ENCODE assay signal across 28 mouse cellular contexts in the genomic region with DNA sequence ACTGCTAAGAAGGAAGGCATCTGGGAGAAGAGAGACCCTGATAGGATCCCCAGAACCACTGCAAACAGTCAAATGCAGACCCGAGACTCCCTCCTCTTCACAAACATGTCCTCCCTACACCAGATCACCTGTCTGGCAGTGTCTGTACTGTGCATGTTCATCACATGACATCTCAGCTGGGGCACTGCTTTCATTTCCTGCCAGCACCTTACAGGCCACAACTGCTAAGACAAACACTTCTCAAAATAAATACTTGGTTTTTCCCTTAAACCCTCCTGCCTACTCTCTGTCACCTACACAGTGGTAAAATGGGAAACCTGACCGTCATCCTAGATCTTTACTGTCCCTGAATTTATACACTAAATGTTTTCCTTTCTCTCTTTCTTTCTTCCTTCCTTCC. TPM values are rescaled to one million over a fixed set of nuclear protein-coding genes. Genes with fewer than 3 reads are reported as not detected.
"Had no signal": no experiment of that assay in that cellular context is flagged by ENCODE, and none has a peak within 500 bp of the region (broad histone marks: within the 10 kb centered on the region; RNA-seq: fewer than 3 reads in every experiment).

No protein-coding gene starts in this region.

- H3K9ac ChIP-seq: limb, embryonic 12.5 days; limb, embryonic 15.5 days; liver, embryonic 14.5 days; lung, embryonic 15.5 days; midbrain, embryonic 12.5 days; midbrain, embryonic 15.5 days; neural tube, embryonic 12.5 days; neural tube, embryonic 15.5 days; stomach, embryonic 15.5 days had no signal

- H3K4me2 ChIP-seq: limb, embryonic 12.5 days; limb, embryonic 15.5 days; liver, embryonic 11.5 days; lung, embryonic 15.5 days; midbrain, embryonic 12.5 days; midbrain, embryonic 15.5 days; neural tube, embryonic 12.5 days; neural tube, embryonic 15.5 days; stomach, embryonic 15.5 days had no signal

- DNase-seq: kidney, adult 9 months; kidney, postnatal 14 days; kidney, postnatal 4 days; left cerebral cortex, postnatal 4 days; lung, adult 18-20 months; lung, postnatal 10 days; lung, postnatal 36 days; right cerebral cortex, adult 18-20 months; right cerebral cortex, postnatal 14 days; right cerebral cortex, postnatal 4 days; thymus, adult 2 months; thymus, postnatal 14 days; thymus, postnatal 4 days had no signal

- H3K4me3 ChIP-seq: limb, embryonic 12.5 days; limb, embryonic 15.5 days; lung, embryonic 15.5 days; midbrain, embryonic 12.5 days; midbrain, embryonic 15.5 days; neural tube, embryonic 12.5 days; neural tube, embryonic 15.5 days; stomach, embryonic 15.5 days had no signal

- H3K36me3 ChIP-seq: limb, embryonic 12.5 days; limb, embryonic 15.5 days; lung, embryonic 15.5 days; midbrain, embryonic 12.5 days; midbrain, embryonic 15.5 days; neural tube, embryonic 12.5 days; neural tube, embryonic 15.5 days; stomach, embryonic 15.5 days had no signal

- ATAC-seq: midbrain, embryonic 15.5 days had no signal

- H3K27me3 ChIP-seq: limb, embryonic 12.5 days; limb, embryonic 15.5 days; lung, embryonic 15.5 days; midbrain, embryonic 12.5 days; midbrain, embryonic 15.5 days; neural tube, embryonic 12.5 days; neural tube, embryonic 15.5 days; stomach, embryonic 15.5 days had no signal

- H3K4me1 ChIP-seq: limb, embryonic 12.5 days; limb, embryonic 15.5 days; lung, embryonic 15.5 days; midbrain, embryonic 12.5 days; midbrain, embryonic 15.5 days; neural tube, embryonic 12.5 days; neural tube, embryonic 15.5 days; stomach, embryonic 15.5 days had no signal

- H3K9me3 ChIP-seq: limb, embryonic 12.5 days; limb, embryonic 15.5 days; lung, embryonic 15.5 days; midbrain, embryonic 12.5 days; midbrain, embryonic 15.5 days; neural tube, embryonic 12.5 days; neural tube, embryonic 15.5 days; stomach, embryonic 15.5 days had no signal

- H3K27ac ChIP-seq: limb, embryonic 12.5 days; limb, embryonic 15.5 days; liver, embryonic 14.5 days; lung, embryonic 15.5 days; midbrain, embryonic 12.5 days; midbrain, embryonic 15.5 days; neural tube, embryonic 12.5 days; neural tube, embryonic 15.5 days; stomach, embryonic 15.5 days had no signal

RNA-seq across cellular contexts. Expression of a gene that starts 6.4 kb away (rescaled TPM):
- total RNA-seq: layer of hippocampus, adult 18-20 months; layer of hippocampus, postnatal 14 days; left cerebral cortex, adult 8-10 months; left cerebral cortex, postnatal 14 days; left cerebral cortex, postnatal 4 days; megakaryocyte-erythroid progenitor cell, adult 5-6 weeks had no signal
- polyA plus RNA-seq: liver, embryonic 14.5 days had no signal
